Comparison of ENCODE assay signal across 14 mouse cellular contexts in the genomic region with DNA sequence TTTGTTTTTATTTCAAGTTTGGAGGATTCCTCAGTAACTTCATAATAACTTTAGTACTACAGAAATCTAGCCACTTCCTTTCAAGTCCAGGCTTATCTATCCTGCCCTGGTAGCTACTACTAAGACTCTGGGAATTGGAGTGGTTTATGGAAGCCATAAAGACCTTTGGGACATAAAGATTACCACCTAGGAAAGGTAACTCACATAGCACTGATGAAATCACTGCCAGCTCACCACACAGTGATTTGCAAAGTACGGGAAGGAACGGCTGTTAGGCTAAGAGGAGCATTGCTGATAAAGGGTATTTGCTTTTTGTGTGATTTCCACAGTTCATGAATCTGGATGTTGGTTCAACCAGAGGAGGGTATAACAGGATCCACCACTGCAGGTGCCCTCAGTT.
"Had no signal": no experiment of that assay in that cellular context is flagged by ENCODE, and none has a peak within 500 bp of the region (broad histone marks: within the 10 kb centered on the region; RNA-seq: fewer than 3 reads in every experiment).

No protein-coding gene starts in this region.

- H3K36me3 ChIP-seq: midbrain, embryonic 12.5 days; neural tube, embryonic 13.5 days had no signal

- H3K27ac ChIP-seq: kidney, postnatal 0 days; layer of hippocampus, adult 2 months; liver, embryonic 14.5 days; midbrain, embryonic 12.5 days; neural tube, embryonic 13.5 days had no signal

- H3K4me3 ChIP-seq: layer of hippocampus, adult 2 months; midbrain, embryonic 12.5 days; neural tube, embryonic 13.5 days had no signal

- DNase-seq: kidney, adult 11 months; kidney, adult 9 months; kidney, postnatal 4 days; lung, adult 18-20 months; retina, postnatal 1 day; right cerebral cortex, postnatal 4 days; spleen, adult 18-20 months; thymus, postnatal 14 days had no signal

- ATAC-seq: midbrain, embryonic 16.5 days had no signal

- H3K9ac ChIP-seq: liver, embryonic 14.5 days; midbrain, embryonic 12.5 days; neural tube, embryonic 13.5 days had no signal

- H3K4me2 ChIP-seq: midbrain, embryonic 12.5 days; neural tube, embryonic 13.5 days had no signal

- H3K27me3 ChIP-seq: neural tube, embryonic 13.5 days had no signal

- H3K9me3 ChIP-seq: midbrain, embryonic 12.5 days; neural tube, embryonic 13.5 days had no signal
